ENCODE assay signal across 8 mouse cellular contexts in genomic region chr2:77280512-77281409, GRCm38 (mm10). TPM values are rescaled to one million over a fixed set of nuclear protein-coding genes. Genes with fewer than 3 reads are reported as not detected.
A peak's percentile ranks its signal among the peaks of the same experiment; 100 is the strongest.
DNase-seq lines count a peak whose midpoint lies in the region; ATAC-seq and TF ChIP-seq lines count a peak whose summit lies in the region.

Gene Sestd1 (minus strand): TSS chr2:77280592.

- peak within 1 kb of the TSS; percentile 54; the same call in 1 of the 2 replicates for H3K27ac ChIP-seq in cerebellum, adult 2 months (ENCODE audit: insufficient read depth, low read length)
- peak within 1 kb of the TSS; percentile 83 for H3K27ac ChIP-seq in hindbrain, embryonic 11.5 days (ENCODE audit: low read depth, low read length)

- POLR2A ChIA-PET in Patski (lab: Charles Lee): interaction anchor here (0.7 kb wide), 1 partner anchor 56 kb away, joined by 5 read pairs; no protein-coding TSS in a partner anchor

- H3K9ac ChIP-seq in hindbrain, embryonic 11.5 days (ENCODE audit: low read depth, low read length): peak within 1 kb of the TSS; percentile 98

- no peaks in the 10 kb centered on the region for H3K36me3 ChIP-seq in hindbrain, embryonic 11.5 days (ENCODE audit: control insufficient read depth, insufficient read depth, low read length)

- H3K4me1 ChIP-seq in cerebellum, adult 2 months (ENCODE audit: control insufficient read depth, insufficient read depth, low read length): peaks cover 2% of the 10 kb centered on the region
- peaks cover 2% of the 10 kb centered on the region; the same call in 1 of the 2 replicates for H3K4me1 ChIP-seq in hindbrain, embryonic 11.5 days (replicated peaks; ENCODE audit: control insufficient read depth, insufficient read depth, low read length)

- peak; percentile 35 for DNase-seq in Patski (ENCODE audit: low read depth, low spot score)
- DNase-seq in cerebellum, adult 2 months: peak; percentile 78 to 82
- DNase-seq in frontal cortex, adult 2 months (ENCODE audit: extremely low spot score in 1 of 2, low spot score in 1 of 2): peak in 1 of 2 experiments; percentile 56
- peak; percentile 84 for DNase-seq in hindbrain, embryonic 11.5 days (ENCODE audit: low spot score)
- DNase-seq in layer of hippocampus, postnatal 14 days (ENCODE audit: low spot score in 2 of 2): peak; percentile 47 to 57
- peak; percentile 74 for DNase-seq in lung, postnatal 14 days
- DNase-seq in ovary, postnatal 36 days (ENCODE audit: low spot score): peak; percentile 73
- peak; percentile 68 for DNase-seq in yolk sac, embryonic 10.5 days (ENCODE audit: low spot score)

- ATAC-seq in Patski: peak; percentile 79
- ATAC-seq in hindbrain, embryonic 11.5 days (ENCODE audit: low FRiP score): peak; percentile 87

- TF ChIP-seq POLR2A in cerebellum, adult 2 months (IDR thresholded peaks at IDR 0.05; ENCODE audit: borderline replicate concordance, insufficient read depth, low read length): no peak

- H3K4me3 ChIP-seq in cerebellum, adult 2 months (replicated peaks; ENCODE audit: insufficient read depth, low read depth, low read length): peak within 1 kb of the TSS; percentile 97
- peak within 1 kb of the TSS; percentile 93 for H3K4me3 ChIP-seq in hindbrain, embryonic 11.5 days (ENCODE audit: low read depth, low read length)

- H3K4me2 ChIP-seq in hindbrain, embryonic 11.5 days (replicated peaks; ENCODE audit: low read depth, low read length): peak within 1 kb of the TSS; percentile 66

- TF ChIP-seq CTCF in Patski (IDR thresholded peaks at IDR 0.05): no peak
- TF ChIP-seq CTCF in cerebellum, adult 2 months (IDR thresholded peaks at IDR 0.05; ENCODE audit: borderline replicate concordance, insufficient read depth, low read depth, low read length): no peak

- no peaks in the 10 kb centered on the region for H3K27me3 ChIP-seq in Patski
- H3K27me3 ChIP-seq in cerebellum, adult 2 months (ENCODE audit: control insufficient read depth, insufficient read depth, low read length): no peaks in the 10 kb centered on the region
- H3K27me3 ChIP-seq in hindbrain, embryonic 11.5 days (ENCODE audit: control insufficient read depth, insufficient read depth, low read length): no peaks in the 10 kb centered on the region

- in situ Hi-C loops in Patski (cut with MboI; ENCODE audit: low pct_unique_long_range_greater_than_20kb): loop anchor here (10.0 kb wide), 1 partner anchor 54 kb away; no protein-coding TSS in a partner anchor

- H3K9me3 ChIP-seq in hindbrain, embryonic 11.5 days (ENCODE audit: control insufficient read depth, low read length): no peaks in the 10 kb centered on the region

- CTCF ChIA-PET in Patski (lab: Charles Lee): interaction anchor here (1.0 to 2.6 kb wide), 5 partner anchors 13 to 61 kb away, joined by 3 to 7 read pairs (median 3); no protein-coding TSS in a partner anchor

- WGBS in cerebellum, adult 2 months: 4% methylated on average over 62 of the region's 73 CpGs
- WGBS in hindbrain, embryonic 11.5 days: 14% methylated on average over 21 of the region's 73 CpGs

RNA-seq across cellular contexts. Expression of gene Sestd1, which starts in this region (rescaled TPM):
- polyA plus RNA-seq in Patski (2021): 36.2 TPM
- polyA plus RNA-seq in cerebellum, adult 2 months (2012; rRNA removed): 31.9 and 37.6 TPM in 2 replicates
- 31.2 and 31.4 TPM in 2 replicates for polyA plus RNA-seq in frontal cortex, adult 2 months (2012; rRNA removed)
- 27.3 and 28.1 TPM in 2 replicates for polyA plus RNA-seq in hindbrain, embryonic 11.5 days (2014; fragmentation: Nextera tagmentation; extraction: Ambion mirVana)
- total RNA-seq in layer of hippocampus, postnatal 14 days (2021): 10 to 100 TPM; 66.7 to 71.9 TPM
